Mouse (Mus musculus) erythroblast, embryonic 14.5 days (primary cell): ENCODE results near the gene Tsc22d4.

ENCODE experiments used
- GATA1 ChIP-seq: IDR thresholded peaks from 2 replicates; pipeline ENCODE4 v1.6.1; 2012; ENCODE audit warnings: low read length, inconsistent platforms, mixed read lengths
- TAL1 ChIP-seq: IDR thresholded peaks from 3 replicates; pipeline ENCODE4 v1.6.1; 2012; ENCODE audit warnings: low read length, inconsistent platforms, mixed read lengths

GRCm38 (mm10) chr5:137747326-137747961 is 1.9 kb downstream of the Tsc22d4 start:
- TF ChIP-seq GATA1 (no peak), TAL1 (no peak)
